Mouse (Mus musculus) stomach, postnatal 0 days (tissue): ENCODE results near the gene Peak1.

Source experiments
- CTCF ChIP-seq: IDR thresholded peaks from 2 replicates; pipeline ENCODE4 v1.5.1; 2016; ENCODE audit warnings: antibody characterized with exemption, low read depth, mild to moderate bottlenecking, moderate library complexity
- EP300 ChIP-seq: optimal IDR thresholded peaks from 2 replicates; pipeline ENCODE3; 2016; ENCODE audit warnings: antibody characterized with exemption

- TF ChIP-seq CTCF (no peak), EP300 (no peak)
These were observed 91.3 kb downstream of the Peak1 start for GRCm38 (mm10) chr9:56326511-56327005.
